In the genomic region with DNA sequence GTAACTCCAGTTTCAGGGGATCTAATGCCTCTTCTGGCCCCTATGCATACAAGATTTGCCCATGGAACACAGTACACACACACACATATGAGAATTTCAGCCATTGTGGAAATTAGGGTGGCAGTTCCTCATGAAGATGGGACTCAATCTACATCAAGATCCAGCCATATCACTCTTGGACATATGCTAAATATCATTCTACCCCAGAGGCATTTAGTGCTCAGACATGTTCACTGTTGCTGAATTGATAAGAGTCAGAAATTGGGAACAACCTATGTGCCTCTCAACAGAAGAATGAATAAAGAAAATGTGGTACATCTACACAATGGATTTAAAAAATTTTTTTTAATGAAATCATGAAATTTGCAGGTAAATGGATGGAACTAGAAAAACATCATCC, we compare ENCODE assay signal across 23 mouse cellular contexts. TPM values are rescaled to one million over a fixed set of nuclear protein-coding genes. Genes with fewer than 3 reads are reported as not detected.
A peak's percentile ranks its signal among the peaks of the same experiment; 100 is the strongest.
DNase-seq lines count a peak whose midpoint lies in the region; ATAC-seq and TF ChIP-seq lines count a peak whose summit lies in the region.
"Had no signal": no experiment of that assay in that cellular context is flagged by ENCODE, and none has a peak within 500 bp of the region (broad histone marks: within the 10 kb centered on the region; RNA-seq: fewer than 3 reads in every experiment).

No protein-coding gene starts in this region.

- peaks cover 26% of the 10 kb centered on the region for H3K4me1 ChIP-seq in liver, embryonic 12.5 days
- peaks cover 18 to 20% of the 10 kb centered on the region in 2 experiments for H3K4me1 ChIP-seq in liver, embryonic 14.5 days (replicated peaks; ENCODE audit: control insufficient read depth in 2 of 2, insufficient read depth in 2 of 2, low read length in 1 of 2)
- H3K4me1 ChIP-seq in liver, postnatal 0 days (ENCODE audit: insufficient read depth) = peaks cover 10% of the 10 kb centered on the region
- H3K4me1 ChIP-seq in intestine, embryonic 16.5 days (ENCODE audit: control insufficient read depth, insufficient read depth, low read length) = no peaks in the 10 kb centered on the region
- H3K4me1 ChIP-seq: embryonic facial prominence, embryonic 12.5 days; embryonic facial prominence, embryonic 15.5 days; hindbrain, embryonic 12.5 days; hindbrain, embryonic 15.5 days had no signal

- H3K27me3 ChIP-seq in liver, embryonic 12.5 days (replicated peaks) = no peaks in the 10 kb centered on the region
- H3K27me3 ChIP-seq in liver, embryonic 14.5 days (ENCODE audit: control insufficient read depth, insufficient read depth, low read length) = no peaks in the 10 kb centered on the region
- no peaks in the 10 kb centered on the region for H3K27me3 ChIP-seq in liver, postnatal 0 days (ENCODE audit: insufficient read depth, low read length)
- H3K27me3 ChIP-seq in intestine, embryonic 16.5 days (replicated peaks; ENCODE audit: control insufficient read depth, insufficient read depth, low read length) = no peaks in the 10 kb centered on the region
- H3K27me3 ChIP-seq: embryonic facial prominence, embryonic 12.5 days; embryonic facial prominence, embryonic 15.5 days; hindbrain, embryonic 12.5 days; hindbrain, embryonic 15.5 days had no signal

- peak in 1 of 3 experiments; percentile 50 for DNase-seq in liver, embryonic 14.5 days (ENCODE audit: low read depth in 3 of 3, low spot score in 3 of 3)
- no peak for DNase-seq in liver, postnatal 0 days
- DNase-seq in kidney, adult 9 months = no peak
- no peak for DNase-seq in adrenal gland, adult 18-20 months (ENCODE audit: low spot score in 2 of 2)
- DNase-seq: adrenal gland, postnatal 10 days; adrenal gland, postnatal 36 days; cerebellum, adult 18-20 months; cerebellum, adult 9-10 months; cerebellum, postnatal 14 days; forebrain, postnatal 0 days; gastrocnemius, adult 2 months; gastrocnemius, postnatal 14 days; heart, adult 11 months had no signal

- no peaks in the 10 kb centered on the region for H3K9me3 ChIP-seq in liver, embryonic 12.5 days (replicated peaks)
- H3K9me3 ChIP-seq in liver, embryonic 14.5 days (ENCODE audit: control insufficient read depth, low read length) = no peaks in the 10 kb centered on the region
- H3K9me3 ChIP-seq in liver, postnatal 0 days (ENCODE audit: low read length) = no peaks in the 10 kb centered on the region
- H3K9me3 ChIP-seq in intestine, embryonic 16.5 days (ENCODE audit: control insufficient read depth, low read length) = no peaks in the 10 kb centered on the region
- H3K9me3 ChIP-seq: embryonic facial prominence, embryonic 12.5 days; embryonic facial prominence, embryonic 15.5 days; hindbrain, embryonic 12.5 days; hindbrain, embryonic 15.5 days had no signal

- peak overlapping the region; percentile 8; the same call in 1 of the 2 replicates for H3K4me2 ChIP-seq in liver, embryonic 12.5 days
- 0 out of 2 replicates have a peak overlapping the region, but pooled peaks have one; percentile 1 for H3K4me2 ChIP-seq in liver, embryonic 14.5 days (ENCODE audit: low read depth)
- no peak overlapping the region for H3K4me2 ChIP-seq in liver, postnatal 0 days (ENCODE audit: low read depth, low read length)
- H3K4me2 ChIP-seq in intestine, embryonic 16.5 days (ENCODE audit: low read depth, low read length) = no peak overlapping the region
- H3K4me2 ChIP-seq: embryonic facial prominence, embryonic 12.5 days; embryonic facial prominence, embryonic 15.5 days; heart, embryonic 11.5 days; hindbrain, embryonic 12.5 days; hindbrain, embryonic 15.5 days had no signal

- H3K36me3 ChIP-seq in liver, embryonic 12.5 days = no peaks in the 10 kb centered on the region
- no peaks in the 10 kb centered on the region for H3K36me3 ChIP-seq in liver, embryonic 14.5 days (replicated peaks; ENCODE audit: control insufficient read depth, insufficient read depth, low read depth)
- no peaks in the 10 kb centered on the region for H3K36me3 ChIP-seq in liver, postnatal 0 days (replicated peaks; ENCODE audit: insufficient read depth, low read length)
- H3K36me3 ChIP-seq in intestine, embryonic 16.5 days (ENCODE audit: control insufficient read depth, insufficient read depth, low read length) = no peaks in the 10 kb centered on the region
- H3K36me3 ChIP-seq: embryonic facial prominence, embryonic 12.5 days; embryonic facial prominence, embryonic 15.5 days; hindbrain, embryonic 12.5 days; hindbrain, embryonic 15.5 days had no signal

- peak; percentile 77 for ATAC-seq in liver, embryonic 12.5 days
- ATAC-seq in liver, embryonic 14.5 days (ENCODE audit: insufficient read depth) = peak; percentile 78
- ATAC-seq in liver, postnatal 0 days = peak; percentile 33
- ATAC-seq in intestine, embryonic 16.5 days = no peak
- ATAC-seq: activated CD4-positive, CD25-positive, alpha-beta regulatory T cell, adult 4 months; CD4-positive, CD25-positive, alpha-beta regulatory T cell, adult 4 months; forebrain, embryonic 14.5 days; forebrain, postnatal 0 days had no signal

- no peak overlapping the region for H3K9ac ChIP-seq in liver, embryonic 12.5 days
- no peak overlapping the region for H3K9ac ChIP-seq in liver, embryonic 14.5 days (replicated peaks)
- H3K9ac ChIP-seq in liver, postnatal 0 days (replicated peaks) = no peak overlapping the region
- H3K9ac ChIP-seq in intestine, embryonic 16.5 days (ENCODE audit: low read depth, low read length) = no peak overlapping the region
- H3K9ac ChIP-seq: embryonic facial prominence, embryonic 12.5 days; embryonic facial prominence, embryonic 15.5 days; forebrain, postnatal 0 days; hindbrain, embryonic 12.5 days; hindbrain, embryonic 15.5 days had no signal

- H3K27ac ChIP-seq in liver, embryonic 12.5 days = no peak overlapping the region
- H3K27ac ChIP-seq in liver, embryonic 14.5 days = no peak overlapping the region
- H3K27ac ChIP-seq in liver, postnatal 0 days (ENCODE audit: low read depth) = no peak overlapping the region
- no peak overlapping the region for H3K27ac ChIP-seq in intestine, embryonic 16.5 days (ENCODE audit: low read length)
- H3K27ac ChIP-seq: embryonic facial prominence, embryonic 12.5 days; embryonic facial prominence, embryonic 15.5 days; gastrocnemius, adult 2 months; hindbrain, embryonic 12.5 days; hindbrain, embryonic 15.5 days had no signal

- TF ChIP-seq CTCF in liver, embryonic 14.5 days (IDR thresholded peaks at IDR 0.05; ENCODE audit: low read depth) = no peak
- no peak for TF ChIP-seq CTCF in liver, postnatal 0 days (IDR thresholded peaks at IDR 0.05; ENCODE audit: low read depth)

- TF ChIP-seq EP300 in liver, embryonic 14.5 days (IDR thresholded peaks at IDR 0.05; ENCODE audit: low read depth) = peak; percentile 86
- TF ChIP-seq EP300 in liver, postnatal 0 days (IDR thresholded peaks at IDR 0.05; ENCODE audit: low read depth) = peak; percentile 90

- no peak overlapping the region for H3K4me3 ChIP-seq in liver, embryonic 12.5 days
- no peak overlapping the region for H3K4me3 ChIP-seq in liver, embryonic 14.5 days (ENCODE audit: insufficient read depth in 1 of 2, low read depth in 2 of 2, low read length in 2 of 2)
- H3K4me3 ChIP-seq in liver, postnatal 0 days (ENCODE audit: low read depth, low read length) = no peak overlapping the region
- no peak overlapping the region for H3K4me3 ChIP-seq in intestine, embryonic 16.5 days (ENCODE audit: low read length)
- H3K4me3 ChIP-seq: embryonic facial prominence, embryonic 12.5 days; embryonic facial prominence, embryonic 15.5 days; gastrocnemius, adult 2 months; hindbrain, embryonic 12.5 days; hindbrain, embryonic 15.5 days had no signal

RNA-seq across cellular contexts. Expression of gene Calcrl, which starts 58.5 kb away (rescaled TPM):
- 22.1 and 24.6 TPM in 2 replicates for polyA plus RNA-seq in liver, embryonic 12.5 days (2016; fragmentation: Nextera tagmentation; extraction: Ambion mirVana)
- polyA plus RNA-seq in liver, embryonic 14.5 days (2012; rRNA removed) = 2.0 and 2.8 TPM in 2 replicates
- polyA plus RNA-seq in liver, embryonic 14.5 days (2014; fragmentation: Nextera tagmentation; extraction: Ambion mirVana) = 10.1 and 11.3 TPM in 2 replicates
- 9.4 and 12.8 TPM in 2 replicates for polyA plus RNA-seq in liver, postnatal 0 days (2015; fragmentation: Nextera tagmentation; extraction: Ambion mirVana)
- polyA plus RNA-seq in intestine, embryonic 16.5 days (2015; fragmentation: Nextera tagmentation; extraction: Ambion mirVana) = 22.7 and 22.9 TPM in 2 replicates
- total RNA-seq in adrenal gland, adult 18-20 months (2021) = 10 to 100 TPM; 23.5 to 27.5 TPM

Comparison
In these comparisons a context has a peak if more than half of its experiments do, and no peak if none do; other contexts are left out.
1. H3K4me2 ChIP-seq: peak in liver, embryonic 12.5 days (single experiment) and liver, embryonic 14.5 days (single experiment); none in liver, postnatal 0 days (single experiment) and intestine, embryonic 16.5 days (single experiment).